Mouse (Mus musculus): Measurements from ENCODE around the gene Cfap43.

The Cfap43 gene

GRCm38 (mm10) chr19:47914191-47914590 is 4.9 kb downstream of the Cfap43 start:
- DNase-seq, result no peak

GRCm38 (mm10) chr19:47913344-47913743 is 5.7 kb downstream of the Cfap43 start:
- DNase-seq, result no peak

GRCm38 (mm10) chr19:47910751-47911150 is 8.3 kb downstream of the Cfap43 start:
- no peak for DNase-seq

GRCm38 (mm10) chr19:47910117-47910618 is 8.9 kb downstream of the Cfap43 start:
- DNase-seq, result no peak

DNA sequence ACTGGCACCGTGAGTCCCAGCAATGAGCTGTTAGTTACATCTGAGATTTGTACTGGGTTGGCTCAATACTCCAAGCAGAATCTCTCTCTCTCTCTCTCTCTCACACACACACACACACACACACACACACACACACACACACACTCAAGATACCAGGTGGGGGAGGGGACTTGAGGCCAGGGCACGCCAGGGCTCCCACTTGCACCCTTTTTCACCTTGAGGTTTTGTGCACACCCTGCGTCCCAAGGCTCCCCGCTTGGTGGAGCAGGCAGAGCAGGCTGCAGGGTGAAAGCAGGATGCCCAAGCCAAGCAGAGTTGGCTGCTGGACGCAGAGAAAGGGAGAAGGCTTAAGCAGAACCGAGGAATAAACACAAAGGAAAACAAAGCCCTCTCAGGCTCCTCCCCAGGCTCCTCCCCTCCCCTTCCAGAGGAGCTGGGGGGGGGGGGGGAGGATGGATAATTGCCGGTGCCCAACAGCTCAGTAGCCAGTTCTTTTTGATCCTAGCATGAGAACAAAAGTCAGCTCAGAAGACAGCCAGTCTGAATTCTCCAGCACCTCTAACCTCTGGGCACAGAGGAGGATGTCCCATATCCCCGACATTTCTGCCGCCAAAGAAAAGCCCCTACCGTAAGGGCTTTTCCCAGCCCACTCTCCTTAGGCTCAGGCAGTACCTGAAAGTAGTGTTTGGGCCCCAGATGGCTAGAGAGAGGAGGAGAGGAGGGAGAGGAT is 9.5 kb downstream of the Cfap43 start:
- DNase-seq, result no peak

GRCm38 (mm10) chr19:47908961-47909371 is 10.1 kb downstream of the Cfap43 start:
- no peak for DNase-seq

DNA sequence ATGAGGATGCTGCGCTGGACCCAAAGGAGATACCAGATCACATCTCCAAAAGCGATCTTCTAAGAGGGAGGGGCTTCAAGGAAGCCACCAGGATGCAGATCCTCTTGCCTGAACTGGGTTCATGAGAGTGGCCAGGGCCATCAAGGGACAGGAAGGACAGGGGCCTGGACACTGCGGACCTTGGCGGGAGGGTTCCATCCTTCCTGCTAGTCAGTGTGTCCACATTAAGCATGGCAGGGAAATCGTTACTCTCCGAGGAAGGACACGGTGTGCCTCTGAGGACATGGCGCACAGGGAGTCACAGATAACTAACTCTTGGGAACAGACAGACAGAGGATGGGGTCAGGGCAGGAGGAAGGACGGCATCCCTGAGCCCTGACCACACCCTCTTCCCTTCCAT is 11.5 kb downstream of the Cfap43 start:
- no peak for DNase-seq

GRCm38 (mm10) chr19:47905603-47906002 is 13.5 kb downstream of the Cfap43 start:
- DNase-seq, result no peak

DNA sequence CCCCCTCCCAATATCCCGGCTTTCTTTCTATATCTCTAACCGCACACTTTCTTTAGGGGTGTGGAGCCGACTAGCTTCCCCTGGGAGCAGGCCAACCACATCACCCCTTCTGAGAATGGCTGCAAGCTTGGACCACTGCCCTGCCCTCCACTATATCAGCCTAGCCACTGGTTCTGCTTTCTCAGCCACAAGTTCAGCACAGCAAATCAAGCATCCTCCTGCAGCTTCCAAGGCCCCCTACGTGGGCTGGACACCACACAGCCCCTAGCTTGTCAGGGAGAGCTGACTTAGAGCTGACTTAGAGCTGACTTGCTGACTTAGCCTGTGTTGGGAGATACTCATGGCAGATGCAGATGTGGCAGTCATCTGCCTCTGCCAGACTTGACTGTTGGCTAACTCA is 14.0 kb downstream of the Cfap43 start:
- DNase-seq, result no peak

GRCm38 (mm10) chr19:47903679-47904078 is 15.4 kb downstream of the Cfap43 start:
- no peak for DNase-seq

- DNase-seq, result no peak
Measured at GRCm38 (mm10) chr19:47902316-47903201, 16.5 kb downstream of the Cfap43 start.

GRCm38 (mm10) chr19:47900558-47900957 is 18.5 kb downstream of the Cfap43 start:
- no peak for DNase-seq

DNA sequence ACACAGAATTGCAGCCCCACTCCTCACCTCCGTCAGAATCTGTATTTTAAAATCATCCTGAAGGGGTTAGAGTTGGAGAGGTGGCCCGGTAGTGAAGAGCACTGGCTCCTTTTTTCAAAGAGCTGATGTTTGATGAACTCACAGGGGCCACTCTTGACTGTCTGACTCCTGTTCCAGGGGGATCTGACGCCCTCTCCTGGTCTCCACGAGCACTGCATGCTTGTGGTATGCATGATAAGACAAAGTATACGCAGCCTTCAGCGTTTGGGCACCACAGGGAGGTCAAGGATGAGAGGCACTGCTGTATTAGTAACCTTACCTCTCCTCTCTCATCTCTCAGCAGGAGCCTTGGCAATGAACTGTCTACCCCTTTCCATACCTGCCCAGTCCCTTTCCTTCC is 19.1 kb downstream of the Cfap43 start:
- DNase-seq, result no peak

DNA sequence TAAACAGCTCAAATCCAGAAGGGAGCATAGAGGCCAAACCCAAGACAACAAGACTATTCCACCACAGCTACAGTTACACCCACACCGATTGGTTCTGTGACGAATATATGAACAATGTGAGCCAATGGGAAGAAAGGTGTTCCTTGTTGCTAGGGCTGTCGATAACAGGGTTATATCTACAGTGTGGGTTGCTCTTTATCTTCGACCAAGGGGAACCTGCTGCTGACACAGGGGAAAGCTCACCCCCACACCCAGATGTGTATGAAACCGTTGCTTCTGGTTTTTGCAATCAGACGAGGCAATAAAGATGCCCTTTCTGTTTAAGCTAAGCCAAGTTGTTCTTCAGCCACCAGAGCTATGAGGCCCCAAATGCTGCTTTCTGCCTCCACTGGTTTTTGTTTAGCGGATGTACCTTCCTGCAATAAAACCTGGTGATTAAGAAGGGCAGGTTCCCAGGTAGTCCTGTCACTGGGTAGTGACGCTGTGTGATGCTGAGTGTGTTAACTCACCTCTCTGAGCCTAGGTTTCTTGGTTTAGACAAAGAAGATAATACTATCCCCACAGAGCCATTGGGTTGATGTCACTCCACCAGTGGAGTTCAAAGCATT is 20.5 kb downstream of the Cfap43 start:
- DNase-seq, result no peak

DNA sequence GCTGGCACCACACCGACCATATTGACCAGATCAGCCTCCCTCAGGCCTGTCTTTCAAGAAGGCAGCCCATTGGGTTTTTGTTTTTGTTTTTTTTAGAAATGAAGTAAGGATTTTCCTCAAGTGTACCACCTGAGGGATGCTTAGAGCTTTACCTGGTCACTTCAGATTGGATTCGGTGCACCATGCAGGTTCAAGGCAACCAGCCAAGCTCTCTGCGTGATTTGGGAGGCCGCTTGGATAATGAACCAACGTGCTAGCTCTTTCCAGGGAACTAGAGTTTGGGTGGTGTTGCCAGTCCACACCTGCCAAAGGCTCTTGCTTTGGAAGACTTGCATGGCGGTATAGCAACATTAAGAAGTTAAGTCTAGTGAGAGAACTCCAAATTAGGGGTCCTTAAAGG is 26.0 kb downstream of the Cfap43 start:
- DNase-seq, result no peak

- DNase-seq, result no peak
Measured at GRCm38 (mm10) chr19:47891562-47892312, 27.4 kb downstream of the Cfap43 start.

DNA sequence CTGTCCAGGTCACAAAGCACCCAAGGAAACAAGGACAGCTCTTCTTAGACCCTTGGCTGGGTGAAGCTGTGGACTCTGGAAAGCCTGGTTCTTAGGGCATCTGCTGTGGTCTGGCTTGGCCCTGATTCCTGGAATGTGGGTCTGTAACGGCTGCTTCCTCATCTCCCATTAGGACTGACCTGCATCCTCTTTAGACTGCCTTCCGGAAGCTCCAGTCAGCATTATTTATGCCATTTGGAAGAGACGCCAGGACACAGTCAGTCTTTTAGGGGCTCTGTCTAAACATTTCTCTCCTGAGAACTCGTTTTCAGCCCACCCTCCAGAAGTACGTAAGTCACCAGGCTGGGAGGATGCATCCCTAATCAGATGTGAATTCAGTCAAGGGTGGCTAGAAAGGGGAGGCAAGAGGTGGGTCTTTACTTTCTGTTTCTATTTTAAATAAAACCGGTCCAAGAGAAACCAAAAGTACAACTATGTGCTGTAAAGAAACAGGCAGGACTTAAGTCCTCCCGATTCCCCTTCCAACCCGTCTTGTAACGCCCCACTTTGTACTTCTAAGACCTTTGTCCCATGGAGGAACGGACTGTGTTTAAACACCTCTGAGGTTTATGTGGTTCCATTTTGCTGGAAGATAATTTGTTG is 28.5 kb downstream of the Cfap43 start:
- DNase-seq, result no peak

GRCm38 (mm10) chr19:47888037-47888436 is 31.1 kb downstream of the Cfap43 start:
- DNase-seq, result no peak

DNA sequence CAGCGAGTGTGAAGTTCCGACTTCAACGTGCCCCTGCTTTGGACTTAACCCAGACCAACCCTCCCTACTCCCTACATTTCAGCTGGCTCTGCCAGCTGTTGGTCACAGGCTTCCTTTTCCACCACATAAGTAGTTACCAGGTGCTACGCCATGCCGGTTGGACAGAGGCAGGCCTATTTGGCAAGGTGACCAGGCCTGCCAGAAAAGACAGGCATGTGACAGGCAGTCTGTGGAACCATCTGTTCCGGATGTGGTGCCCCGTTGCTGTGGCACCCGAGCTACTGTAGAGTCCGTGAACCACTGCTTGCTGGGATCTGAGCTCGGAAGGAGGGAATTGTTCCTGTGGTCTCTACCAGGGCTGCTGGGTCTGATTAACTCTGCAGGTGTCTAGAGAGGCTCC is 31.7 kb downstream of the Cfap43 start:
- DNase-seq, result no peak

- no peak for DNase-seq
Measured at GRCm38 (mm10) chr19:47886617-47887016, 32.5 kb downstream of the Cfap43 start.

DNA sequence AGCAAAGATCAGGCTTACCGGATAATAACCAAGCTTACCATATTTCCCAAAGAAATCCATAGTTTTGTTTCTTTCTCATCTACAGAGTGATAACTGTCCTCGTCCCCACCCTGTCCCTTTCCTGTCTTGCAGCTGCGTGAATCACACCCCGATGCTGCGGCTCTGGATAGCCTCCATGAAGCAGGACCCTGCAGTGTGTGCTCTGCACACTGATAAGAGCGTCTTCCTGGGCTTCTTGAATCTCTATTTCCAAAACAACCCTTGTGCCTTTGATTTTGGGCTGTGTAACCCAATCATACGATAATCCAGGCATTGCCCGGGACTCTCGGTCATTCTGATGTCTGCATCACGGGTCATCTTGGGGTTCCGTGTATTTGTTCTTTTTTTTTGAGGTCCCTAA is 33.2 kb downstream of the Cfap43 start:
- DNase-seq, result no peak

DNA sequence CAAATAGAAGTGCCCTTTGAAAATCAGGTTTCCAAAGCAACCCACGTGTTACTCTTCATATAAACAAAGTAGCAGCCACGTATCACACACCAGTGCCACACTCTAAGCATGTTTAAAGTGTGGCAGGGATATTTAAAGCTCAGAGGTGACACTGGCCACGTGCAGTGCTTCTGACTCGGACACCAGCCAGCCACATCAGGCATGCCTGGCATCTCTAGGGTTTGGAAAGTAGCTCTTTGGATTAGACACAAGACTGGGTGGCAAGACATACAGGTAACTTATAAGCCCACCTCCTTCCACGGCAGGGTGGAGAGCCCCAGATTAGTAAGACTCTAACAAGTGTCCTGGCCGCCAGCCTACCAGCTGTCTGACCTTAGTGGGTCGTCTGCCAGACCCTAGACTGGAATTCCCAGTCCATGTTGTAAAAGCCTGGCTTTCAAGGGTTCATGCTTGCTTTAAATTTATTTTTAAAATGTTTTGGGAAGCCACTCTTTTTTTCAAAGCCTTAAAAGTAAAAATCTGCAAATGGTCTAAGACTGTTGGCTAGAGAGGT is 33.8 kb downstream of the Cfap43 start:
- DNase-seq, result no peak
